Mouse (Mus musculus) bone marrow, adult 2 months (tissue): Measurements from ENCODE around the gene Shank3.

Experiments used
- CTCF ChIP-seq: fragments of 200-500 bp; IDR thresholded peaks from 2 replicates; pipeline ENCODE4 v1.5.1; 2011; ENCODE audit warnings: low read length, control low read depth; ENCODE audit not compliant: control insufficient read depth, insufficient read depth
- POLR2A ChIP-seq: fragments of 200-500 bp; IDR thresholded peaks from 2 replicates; pipeline ENCODE4 v1.6.1; 2011; ENCODE audit warnings: low read depth, mild to moderate bottlenecking, control low read depth, low read length, borderline replicate concordance; ENCODE audit not compliant: control insufficient read depth

GRCm38 (mm10) chr15:89498961-89499688 lies at the start of gene Shank3:
- no peak for TF ChIP-seq CTCF
- TF ChIP-seq POLR2A, result no peak
